Mouse (Mus musculus) adrenal gland, postnatal 4 days (tissue): ENCODE results near the gene Txndc15. TPM values are rescaled to one million over a fixed set of nuclear protein-coding genes. Genes with fewer than 3 reads are reported as not detected.
A peak's percentile ranks its signal among the peaks of the same experiment; 100 is the strongest.
"Not testable (repeated sequence)": the region's sequence is repeated elsewhere in the genome, so short reads cannot be mapped to it uniquely, and the experiment has no call there.

Experiments used
- DNase-seq, 2 experiments: peaks; one replicate each; pipeline ENCODE4 v3.0.0; 2021 to 2022; ENCODE audit warnings: low spot score in 2 of 2, mixed read lengths in 2 of 2
- long read RNA-seq, 2 experiments: library from polyadenylated mRNA; stranded (forward); transcript quantifications; one replicate each; pipeline ENCODE4 v2.0.0; 2021
- total RNA-seq, 2 experiments: library from RNA; stranded (reverse); gene quantifications; 2 replicates each; pipeline ENCODE4 v1.2.3; 2021

Txndc15 gene
- total RNA-seq: 10 to 100 TPM; 53.9 to 54.3 TPM
- long read RNA-seq, experiment 1, transcript Txndc15-201 (5 exons, 1,527 nt): major isoform, 93 of 113 reads
- long read RNA-seq, experiment 1, partial matches to known transcripts: 5 of 113 reads
- long read RNA-seq, experiment 1, other reads (novel, unspliced or antisense): 15 of 113 reads
- long read RNA-seq, experiment 2, transcript Txndc15-201 (5 exons, 1,527 nt): major isoform, 114 of 144 reads
- long read RNA-seq, experiment 2, partial matches to known transcripts: 6 of 144 reads
- long read RNA-seq, experiment 2, other reads (novel, unspliced or antisense): 24 of 144 reads

DNA sequence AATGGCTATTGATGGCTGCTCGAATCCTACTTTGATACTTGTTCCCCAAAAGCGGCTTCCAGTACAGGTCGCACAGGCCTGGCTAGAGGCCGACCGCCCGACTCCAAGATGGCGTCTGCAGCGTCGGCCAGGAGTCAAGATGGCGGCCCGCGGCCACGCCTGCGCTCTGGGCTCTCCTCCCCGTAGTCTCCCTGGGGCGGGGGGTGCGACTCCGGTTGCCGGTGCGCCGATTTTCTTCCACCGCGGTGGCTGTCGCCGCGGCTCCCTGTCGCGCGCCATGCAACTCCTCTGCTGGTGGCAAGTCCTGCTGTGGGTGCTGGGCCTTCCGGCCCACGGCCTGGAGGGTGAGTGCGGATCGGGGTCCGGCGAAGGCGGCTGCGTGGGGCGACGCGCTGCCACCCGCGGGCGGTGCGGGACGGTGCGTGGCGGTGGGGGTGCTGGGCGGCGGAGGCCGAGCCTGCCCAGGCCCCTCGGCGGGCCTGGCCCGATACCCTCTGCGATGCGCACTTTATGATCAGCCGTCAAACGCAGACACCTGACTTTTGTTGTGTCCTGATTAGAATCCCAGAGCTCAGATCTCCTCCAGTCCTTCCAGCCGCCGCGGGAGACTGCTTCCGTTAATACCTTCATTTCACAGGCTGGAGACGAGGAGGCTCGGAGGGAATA lies at the start of gene Txndc15:
Txndc15 (plus strand) TSS at position 150 of the 666 bp plus-strand sequence.
- DNase-seq: peak; percentile 83 to 86

DNA sequence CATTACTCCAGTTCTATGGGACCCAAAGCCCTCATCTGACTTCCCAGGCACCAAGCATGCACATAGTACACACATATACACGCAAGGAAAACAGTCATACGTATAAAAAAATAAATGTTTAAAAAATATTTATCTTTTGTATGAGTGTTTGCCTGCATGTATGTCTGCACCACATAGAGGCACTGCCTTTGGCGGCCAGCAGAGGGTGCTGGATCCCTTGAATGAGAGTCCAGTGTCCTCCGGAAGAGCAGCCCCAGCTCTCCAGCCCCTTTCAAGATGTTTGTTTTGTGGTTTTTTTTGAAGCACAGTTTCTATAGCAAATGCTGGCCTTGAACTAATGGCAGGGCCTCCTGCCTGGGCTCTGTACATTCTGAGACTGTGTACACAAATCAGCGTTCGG lies 45.9 kb upstream of the Txndc15 start:
- no peak for DNase-seq

DNA sequence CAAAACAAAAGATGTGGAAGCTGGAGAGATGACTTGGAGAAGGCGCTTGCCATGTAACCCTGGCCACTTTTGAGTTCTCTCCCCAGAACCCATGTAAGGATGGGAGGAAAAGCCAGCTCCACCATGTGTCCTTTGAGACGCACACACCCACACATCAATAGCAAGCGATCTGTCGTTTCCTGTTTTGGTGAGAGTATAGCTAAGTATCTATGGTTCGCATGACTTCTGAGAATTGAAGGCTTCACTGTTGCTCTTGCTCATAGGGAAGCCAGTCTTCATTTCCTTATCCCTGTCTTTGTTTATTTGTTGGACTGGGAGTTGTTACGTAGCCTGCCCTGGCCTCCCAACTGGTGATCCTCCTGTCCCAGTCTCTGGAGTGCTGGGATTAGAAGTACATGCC lies 41.7 kb upstream of the Txndc15 start:
- no peak for DNase-seq

DNA sequence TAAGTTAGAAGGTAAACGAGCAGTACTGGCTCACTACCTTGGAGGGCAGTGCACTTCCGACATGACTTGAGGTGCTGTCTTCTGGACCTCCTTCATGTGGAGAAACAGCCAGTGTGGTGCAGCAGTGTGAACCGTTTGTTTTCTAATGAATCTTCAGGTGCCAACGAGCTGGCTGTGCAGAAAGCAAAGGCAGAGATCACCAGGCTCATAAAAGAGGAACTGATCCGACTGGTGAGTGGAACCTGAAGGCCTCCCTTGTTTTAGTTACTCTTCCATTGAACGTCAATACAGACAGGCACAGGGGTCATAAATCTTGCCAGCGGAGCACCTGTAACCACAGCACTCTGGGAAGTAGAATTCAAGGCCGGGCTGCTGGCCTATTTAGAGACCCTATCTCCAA lies 37.1 kb upstream of the Txndc15 start:
- DNase-seq: no peak

DNA sequence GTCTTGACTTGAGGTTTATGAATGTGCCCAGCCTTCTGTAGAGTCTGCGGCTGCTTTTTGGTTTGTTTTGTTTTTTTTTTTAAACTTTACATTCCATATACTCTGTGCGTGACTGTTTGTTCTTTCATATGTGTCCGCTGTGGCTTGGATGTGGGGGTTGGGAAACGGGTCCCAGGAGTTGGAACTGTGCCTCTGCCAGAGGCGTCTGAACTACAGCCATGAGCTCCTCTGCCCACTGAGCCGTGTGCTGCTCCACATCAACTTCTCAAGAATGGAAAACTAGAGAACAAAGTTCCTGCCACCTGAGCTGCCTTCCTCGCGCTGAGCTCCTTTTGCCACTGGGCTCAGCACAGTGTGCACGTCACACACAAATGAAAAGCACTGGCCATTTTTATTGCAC lies 32.2 kb upstream of the Txndc15 start:
- no peak for DNase-seq

DNA sequence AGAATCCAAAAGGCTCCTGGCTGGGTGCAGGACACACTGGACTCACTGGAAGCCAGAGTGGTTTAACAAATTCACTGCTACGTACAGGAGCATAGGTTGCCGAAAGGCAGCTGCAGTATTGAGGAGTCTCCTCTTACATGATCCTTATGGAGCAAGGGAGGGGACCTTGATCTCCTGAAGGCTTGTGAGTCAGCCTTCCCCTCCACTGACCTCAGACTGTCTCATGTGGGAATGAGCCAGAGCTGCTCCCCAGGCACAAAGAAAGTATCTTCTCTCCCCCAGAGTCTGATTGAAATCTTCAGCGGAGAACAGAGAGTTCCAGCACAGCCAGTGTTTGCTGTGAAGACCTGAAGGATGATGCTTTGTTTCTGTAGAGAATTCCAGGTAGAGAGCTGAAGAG lies 30.9 kb upstream of the Txndc15 start:
- DNase-seq: no peak

DNA sequence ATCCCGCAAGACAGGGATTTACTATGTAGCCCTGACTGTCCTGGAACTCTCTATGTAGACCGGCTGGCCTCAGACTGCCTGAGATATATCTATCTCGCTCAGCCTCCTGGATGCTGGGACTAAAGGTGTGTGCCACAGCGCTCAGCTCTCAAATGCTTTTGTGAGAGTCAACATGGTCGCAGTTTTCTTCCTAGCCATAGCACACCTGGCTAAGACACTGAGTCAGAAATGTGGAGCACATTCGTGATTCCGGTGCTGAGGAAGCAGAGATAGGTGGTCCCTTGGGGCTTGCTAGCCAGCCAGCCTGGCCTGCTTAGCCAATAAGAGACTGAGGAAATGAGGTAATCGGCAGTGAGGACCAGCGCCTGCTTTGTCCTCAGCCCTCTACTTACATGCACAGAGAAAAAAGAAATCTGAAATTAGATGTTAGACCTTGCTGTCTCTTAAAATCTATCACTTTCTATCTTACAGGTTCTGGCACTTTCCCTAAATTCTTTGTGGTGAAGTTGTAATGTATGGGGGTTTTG lies 28.3 kb upstream of the Txndc15 start:
- DNase-seq: no peak

DNA sequence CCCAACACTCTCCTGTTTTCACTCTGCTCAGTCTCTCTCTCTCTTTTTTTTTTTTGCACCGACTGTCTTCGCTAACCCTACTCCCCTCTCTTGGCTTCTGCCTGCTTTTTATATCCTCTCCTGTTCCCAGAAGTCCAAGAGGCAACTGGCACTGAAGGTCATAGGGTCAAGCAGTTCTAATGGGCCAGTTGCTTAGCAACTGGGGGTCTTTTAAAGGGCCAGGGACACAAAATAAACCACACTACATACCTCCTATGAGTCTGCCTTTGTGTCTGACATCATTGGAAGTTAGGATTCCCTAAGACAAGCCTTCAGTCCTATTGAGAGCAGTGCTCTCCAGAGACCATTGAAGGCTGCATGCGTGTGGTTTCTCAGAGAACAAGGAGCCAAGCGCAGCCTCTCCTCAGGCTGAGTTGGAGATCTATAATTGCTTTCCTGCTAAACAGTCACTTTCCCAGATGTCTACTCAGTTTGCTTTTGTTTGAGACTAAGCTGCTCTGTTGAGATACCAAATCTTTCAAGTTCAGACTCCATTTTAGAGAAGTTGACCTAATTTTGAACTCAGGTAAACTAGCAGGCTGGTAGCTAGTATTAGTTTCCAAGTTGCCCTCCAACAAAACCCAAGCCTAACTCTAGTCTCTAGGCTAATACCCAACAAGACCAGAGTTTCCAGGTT lies 26.4 kb upstream of the Txndc15 start:
- DNase-seq: no peak

DNA sequence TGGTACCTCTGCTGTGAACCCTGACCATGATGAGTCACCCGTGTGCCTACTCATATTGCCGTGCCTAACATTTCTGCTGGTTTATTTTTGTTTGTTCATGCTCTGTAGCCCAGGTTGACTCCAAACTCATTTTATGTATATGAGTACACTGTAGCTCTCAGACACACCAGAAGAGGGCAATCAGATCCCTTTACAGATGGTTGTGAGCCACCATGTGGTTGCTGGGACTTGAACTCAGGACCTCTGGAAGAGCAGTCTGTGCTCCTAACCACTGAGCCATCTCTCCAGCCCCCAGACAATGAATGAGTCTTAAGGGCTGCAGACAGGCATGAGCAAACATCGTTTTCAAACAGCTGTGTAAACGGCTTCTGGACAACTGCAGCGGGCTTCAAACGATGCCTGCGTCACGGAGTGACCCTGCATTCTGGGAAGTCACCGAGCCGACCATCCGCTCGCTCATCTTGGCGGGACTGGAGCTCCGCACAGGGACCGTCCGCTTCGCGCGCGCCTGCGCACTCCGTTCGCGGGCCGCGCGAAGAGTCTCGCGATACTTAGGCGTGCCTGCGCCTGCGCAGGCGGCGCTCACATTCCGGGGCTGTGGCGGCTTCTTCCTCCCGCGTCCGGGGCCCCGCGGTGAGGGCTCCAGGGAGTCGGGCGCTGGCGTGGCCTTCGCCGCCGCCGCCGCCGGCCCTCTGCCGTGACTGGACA lies 21.8 kb upstream of the Txndc15 start, which contains the start of gene B230219D22Rik:
B230219D22Rik (plus strand) TSS at position 590 of the 708 bp plus-strand sequence.
- peak; percentile 80 to 84 for DNase-seq

DNA sequence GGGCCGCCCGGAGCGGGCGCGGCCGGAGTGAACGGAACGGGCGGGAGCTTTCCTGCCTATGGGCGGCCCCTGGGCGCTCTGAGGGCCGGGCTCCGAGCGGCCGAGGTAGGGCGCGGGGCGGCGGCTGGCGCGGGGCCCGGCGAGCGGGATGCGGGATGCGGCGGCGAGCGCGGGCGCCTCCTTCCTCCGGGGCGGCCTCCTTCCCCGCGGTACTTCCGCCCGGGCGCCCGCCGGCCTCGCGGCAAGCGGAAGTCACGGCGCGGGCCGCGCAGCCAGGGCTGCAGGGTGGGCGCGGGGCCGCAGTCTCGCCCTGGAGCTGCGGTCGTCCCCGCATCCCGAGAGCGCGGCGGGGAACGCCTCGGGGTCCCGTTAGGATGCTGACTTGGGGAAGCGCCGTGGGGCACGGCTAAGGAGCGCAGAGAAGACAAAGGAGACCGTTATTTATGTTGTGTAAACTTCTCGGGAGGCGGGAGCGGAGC lies 21.2 kb upstream of the Txndc15 start:
- DNase-seq: peak in 1 of 2 experiments; percentile 12

DNA sequence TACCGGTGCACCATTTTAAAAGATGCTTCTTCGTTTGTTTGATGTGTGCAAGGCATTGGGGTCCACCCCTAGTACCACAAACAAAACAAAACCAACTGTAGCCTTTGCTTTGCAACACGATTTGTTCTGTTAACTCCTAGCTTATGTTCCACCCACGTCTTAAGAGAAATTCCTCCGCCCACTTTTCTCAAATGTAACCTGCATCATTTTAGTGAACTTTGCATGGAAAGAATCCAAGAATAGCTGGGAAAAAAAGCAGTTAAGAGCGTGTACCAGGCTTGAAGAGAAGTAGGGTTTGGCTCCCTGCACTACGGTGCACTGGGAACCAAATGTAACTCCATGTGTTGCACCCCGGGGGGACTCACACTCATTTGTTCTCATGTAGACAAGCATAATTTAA lies 20.3 kb upstream of the Txndc15 start:
- no peak for DNase-seq

DNA sequence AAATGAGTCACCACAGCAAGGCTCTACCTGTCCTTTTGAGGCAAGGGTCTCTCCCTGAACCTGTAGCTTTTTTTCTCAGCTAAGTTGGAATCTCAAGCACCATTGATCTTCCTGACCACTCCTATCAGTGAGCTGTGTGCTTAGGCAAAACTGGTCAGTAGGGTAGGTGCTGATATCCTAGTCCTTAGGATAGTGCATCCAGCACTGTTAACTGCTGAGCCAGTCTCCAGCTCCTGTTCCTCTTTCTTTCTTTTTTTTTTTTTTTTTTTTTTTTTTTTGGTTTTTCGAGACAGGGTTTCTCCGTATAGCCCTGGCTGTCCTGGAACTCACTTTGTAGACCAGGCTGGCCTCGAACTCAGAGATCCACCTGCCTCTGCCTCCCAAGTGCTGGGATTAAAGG lies 18.5 kb upstream of the Txndc15 start:
- not testable (repeated sequence) for DNase-seq

DNA sequence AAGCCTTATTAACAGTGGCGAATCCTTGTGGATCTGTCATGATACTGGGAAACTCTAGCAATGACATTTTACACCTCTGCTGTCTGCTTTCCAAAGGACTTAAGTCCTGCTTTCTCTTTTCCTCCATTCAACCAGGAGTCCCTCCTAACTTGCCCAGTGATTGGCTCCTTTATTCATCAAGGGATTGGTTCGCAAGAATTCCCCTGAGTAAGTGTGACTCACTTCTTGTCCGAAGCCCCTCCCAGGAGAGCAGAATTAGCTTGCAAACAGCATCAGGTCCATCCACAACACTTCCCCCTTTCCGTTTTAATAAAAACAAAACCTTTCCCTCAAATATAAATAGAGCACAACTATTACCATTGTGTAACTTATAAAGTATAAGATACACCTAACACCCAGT lies 10.1 kb upstream of the Txndc15 start:
- DNase-seq: no peak

DNA sequence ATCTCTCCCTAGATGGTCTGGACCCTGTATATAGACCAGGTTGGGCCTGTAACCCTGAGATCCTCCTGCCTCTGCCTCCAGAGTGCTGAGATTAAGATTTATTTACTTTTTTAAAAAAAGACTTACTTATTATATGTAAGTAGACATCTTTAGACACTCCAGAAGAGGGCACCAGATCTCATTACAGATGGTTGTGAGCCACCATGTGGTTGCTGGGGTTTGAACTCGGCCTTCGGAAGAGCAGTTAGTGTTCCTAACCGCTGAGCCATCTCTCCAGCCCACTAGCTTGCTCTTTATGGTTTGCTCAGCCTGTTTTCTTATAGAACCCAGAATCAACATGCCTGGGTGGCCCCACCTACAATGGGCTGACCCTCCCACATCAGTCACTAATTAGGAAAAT lies 1.6 kb upstream of the Txndc15 start:
- no peak for DNase-seq

DNA sequence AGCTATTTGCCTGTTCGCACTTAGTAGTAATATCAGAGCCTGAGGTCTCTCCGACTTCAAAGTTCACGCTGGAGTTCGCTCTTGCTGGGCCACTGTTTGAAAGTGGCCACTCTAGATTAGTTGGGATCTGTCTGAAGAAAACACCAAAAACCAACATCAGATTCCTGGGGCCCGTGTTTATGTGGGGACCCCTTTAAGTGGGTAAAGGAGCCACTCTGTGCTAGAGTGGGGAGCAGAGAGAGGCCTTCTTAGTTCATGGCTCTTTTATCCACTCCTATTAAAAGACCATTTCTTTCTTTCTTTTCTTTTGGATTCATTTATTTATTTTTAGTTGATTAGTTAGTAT lies 690 bp downstream of the Txndc15 start:
- DNase-seq: no peak

DNA sequence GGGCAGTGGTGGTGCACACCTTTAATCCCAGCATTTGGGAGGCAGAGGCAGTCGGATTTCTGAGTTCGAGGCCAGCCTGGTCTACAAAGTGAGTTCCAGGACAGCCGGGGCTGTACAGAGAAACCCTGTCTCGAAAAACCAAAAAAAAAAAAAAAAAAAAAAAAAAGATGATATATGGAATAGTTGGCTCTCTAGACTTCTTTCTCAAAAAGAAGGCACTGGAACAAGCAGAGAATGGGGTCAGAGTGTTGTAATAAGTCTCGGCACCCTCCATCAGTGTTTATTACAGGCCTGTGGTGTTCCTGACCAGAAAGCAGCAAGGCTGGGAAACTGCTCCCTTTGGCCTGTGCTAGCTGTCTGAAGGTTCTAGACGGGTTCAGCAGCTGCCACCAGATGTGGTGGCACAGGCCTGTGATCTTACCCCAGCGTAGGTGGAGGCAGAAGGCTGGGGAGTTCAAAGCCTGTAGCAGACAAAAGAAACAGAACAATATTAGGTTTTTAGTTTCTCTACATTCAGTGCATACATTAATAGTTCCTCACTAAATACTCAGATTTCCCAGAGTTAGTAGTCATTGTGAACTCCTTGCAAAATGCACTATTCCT lies 1.6 kb downstream of the Txndc15 start:
- DNase-seq: no peak

DNA sequence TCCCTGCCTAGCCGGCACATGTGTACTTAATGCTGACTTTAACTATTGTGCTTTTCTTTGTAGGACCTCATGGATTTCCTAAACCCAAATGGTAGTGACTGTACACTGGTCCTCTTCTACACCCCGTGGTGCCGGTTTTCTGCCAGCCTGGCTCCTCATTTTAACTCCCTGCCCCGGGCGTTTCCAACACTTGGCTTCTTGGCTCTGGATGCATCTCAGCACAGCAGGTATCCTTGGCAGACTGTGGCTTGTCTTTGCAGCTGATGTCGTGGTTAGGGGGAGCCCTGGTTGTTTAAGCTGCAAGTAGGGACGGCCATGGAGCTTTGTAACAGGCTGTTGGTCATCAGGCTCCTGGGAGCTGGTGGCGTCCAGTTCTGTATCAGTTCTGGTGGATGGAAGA lies 7.1 kb downstream of the Txndc15 start:
- no peak for DNase-seq

DNA sequence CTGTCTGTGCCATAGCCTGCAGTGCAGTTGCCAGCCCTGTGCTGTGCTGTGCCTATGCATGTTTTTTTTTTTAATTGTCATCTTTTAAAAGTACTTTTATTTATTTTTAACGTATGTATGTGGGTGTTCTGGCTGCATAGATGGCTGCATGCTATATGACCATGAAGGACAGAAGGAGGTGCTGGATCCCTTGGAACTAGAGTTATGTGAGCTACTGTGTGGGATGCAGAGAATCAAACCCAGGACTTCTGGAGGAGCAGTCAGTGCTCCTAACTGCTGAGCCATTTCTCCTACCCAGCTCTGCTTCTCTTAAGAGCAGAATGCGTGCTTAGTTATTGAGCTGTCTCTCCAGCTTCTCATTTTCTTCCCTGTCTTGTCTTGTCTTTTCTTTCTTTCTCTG lies 7.5 kb downstream of the Txndc15 start:
- DNase-seq: no peak

DNA sequence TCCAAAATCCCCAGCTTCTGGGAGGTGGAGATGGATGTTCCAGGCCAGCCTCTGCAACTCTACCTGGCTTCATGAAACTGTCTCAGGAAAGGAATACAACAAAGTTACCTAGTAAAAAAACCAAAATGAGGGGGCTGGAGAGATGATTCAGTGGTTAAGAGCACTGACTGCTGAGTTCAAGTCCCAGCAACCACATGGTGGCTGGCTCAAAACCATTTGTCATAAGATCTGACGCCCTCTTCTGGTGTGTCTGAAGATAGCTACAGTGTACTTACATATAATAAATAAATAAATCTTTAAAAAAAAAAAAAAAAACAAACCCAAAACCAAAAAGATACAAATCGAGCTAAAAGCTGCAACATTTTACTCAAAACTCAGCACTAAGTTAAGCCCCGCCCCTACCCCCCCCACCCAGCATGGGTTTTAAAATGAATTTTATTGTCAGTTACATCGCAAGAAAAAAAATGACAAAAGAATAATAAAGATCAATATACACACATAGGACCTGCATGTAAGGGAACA lies 12.2 kb downstream of the Txndc15 start:
- DNase-seq: no peak

DNA sequence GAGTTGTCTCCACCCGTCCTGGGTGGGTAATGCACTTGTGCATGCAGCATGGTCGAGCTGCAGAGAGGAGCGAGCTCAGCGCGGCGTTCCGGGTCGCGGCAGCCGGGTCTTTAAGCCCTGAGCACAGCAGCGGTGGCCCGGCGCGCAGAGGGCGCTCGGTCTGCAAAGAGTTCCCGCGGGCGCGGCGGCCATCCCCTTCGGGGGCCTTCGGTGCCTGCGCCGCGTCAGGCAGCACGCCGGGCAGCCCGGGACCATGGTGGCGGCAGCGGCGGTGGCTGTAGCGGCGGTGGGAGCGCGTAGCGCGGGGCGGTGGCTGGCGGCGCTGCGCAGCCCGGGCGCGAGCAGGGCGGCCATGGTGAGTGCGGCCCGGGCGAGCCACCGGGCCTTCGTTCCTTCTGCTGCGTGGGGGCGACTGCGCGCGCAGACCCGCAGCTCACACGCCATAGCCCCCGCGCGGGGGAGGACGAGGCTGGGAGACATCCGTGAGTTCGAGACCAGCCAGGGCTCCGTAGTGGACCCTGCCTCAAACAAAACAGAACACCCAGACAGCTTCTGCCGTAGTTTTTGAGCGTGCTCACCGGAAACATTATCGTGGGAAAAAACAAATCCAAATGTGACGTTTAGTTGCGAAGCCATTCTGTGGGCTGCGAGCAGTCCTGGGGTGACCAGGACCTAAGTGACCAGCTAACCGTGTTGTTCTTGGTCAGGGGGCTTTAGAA lies 12.8 kb downstream of the Txndc15 start, which contains the start of gene Pcbd2:
Pcbd2 (plus strand) TSS at position 249 of the 719 bp plus-strand sequence.
- peak; percentile 74 to 87 for DNase-seq
